Mouse (Mus musculus) heart, postnatal 10 days (tissue): ENCODE measurements around the gene Tinf2. TPM values are rescaled to one million over a fixed set of nuclear protein-coding genes. Genes with fewer than 3 reads are reported as not detected.

ENCODE experiments used
- DNase-seq, 2 experiments: peaks; one replicate each; pipeline ENCODE4 v3.0.0; 2021
- intact Hi-C: fragments of 180-260 bp; cut with DNase I; formaldehyde crosslinking; loops from one replicate; pipeline ENCODE4 v1.15.1; 2025
- total RNA-seq, 2 experiments: library from RNA; stranded (reverse); gene quantifications; 2 replicates each; pipeline ENCODE4 v1.2.3; 2021

Tinf2 gene
- total RNA-seq, 2 experiments from 2014 or later: 14.2 to 16.5 TPM

- no peak for DNase-seq
- intact Hi-C loops: no loop called here
Measured at GRCm38 (mm10) chr14:55642679-55643059, 39.0 kb downstream of the Tinf2 start.

DNA sequence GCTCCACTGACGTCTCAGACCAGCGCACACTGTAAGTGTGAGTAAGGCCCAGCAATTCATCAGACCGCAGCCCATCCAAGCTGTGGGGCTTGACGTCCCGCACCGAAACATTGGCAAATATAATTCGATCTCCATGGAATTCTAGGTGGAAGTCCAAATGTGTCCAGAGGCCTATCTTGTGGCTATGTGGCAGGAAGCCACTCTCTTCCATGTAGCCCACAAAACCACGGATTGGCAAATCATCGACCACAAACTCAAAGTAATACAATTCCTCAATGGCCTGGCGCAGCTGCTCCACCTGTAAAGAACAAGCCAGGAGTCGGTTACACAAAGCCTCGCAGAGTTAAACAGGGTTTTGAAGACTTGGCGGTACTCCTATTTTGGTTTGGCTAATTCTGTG is 40.3 kb downstream of the Tinf2 start:
- no peak for DNase-seq
- intact Hi-C loops: no loop called here

- DNase-seq: no peak
- intact Hi-C loops: no loop called here
Measured at GRCm38 (mm10) chr14:55640816-55641215, 40.8 kb downstream of the Tinf2 start.

DNA sequence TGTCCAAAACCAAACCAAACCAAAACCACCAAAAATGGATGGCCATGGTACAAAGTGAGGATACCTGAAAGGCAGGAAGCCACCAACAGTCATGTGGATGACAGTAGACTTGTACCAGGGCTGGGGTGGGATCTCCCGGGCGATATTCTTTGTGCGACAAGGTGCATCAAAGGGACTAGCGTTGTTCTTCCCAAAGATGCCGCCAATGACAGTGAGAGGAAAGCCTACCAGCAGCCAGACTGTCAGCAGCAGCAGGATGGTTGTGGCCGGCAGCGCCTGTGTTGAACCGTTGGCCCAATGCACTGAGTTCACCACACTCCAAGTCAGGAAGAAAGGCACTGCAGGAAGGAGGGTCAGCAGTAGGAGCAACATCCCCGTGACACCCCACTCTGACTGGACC is 43.8 kb downstream of the Tinf2 start, which contains the start of gene Gm49378:
Gene Gm49378 (minus strand): TSS at position 101 of the 400 bp plus-strand sequence.
- intact Hi-C loops: no loop called here
- DNase-seq: no peak

DNA sequence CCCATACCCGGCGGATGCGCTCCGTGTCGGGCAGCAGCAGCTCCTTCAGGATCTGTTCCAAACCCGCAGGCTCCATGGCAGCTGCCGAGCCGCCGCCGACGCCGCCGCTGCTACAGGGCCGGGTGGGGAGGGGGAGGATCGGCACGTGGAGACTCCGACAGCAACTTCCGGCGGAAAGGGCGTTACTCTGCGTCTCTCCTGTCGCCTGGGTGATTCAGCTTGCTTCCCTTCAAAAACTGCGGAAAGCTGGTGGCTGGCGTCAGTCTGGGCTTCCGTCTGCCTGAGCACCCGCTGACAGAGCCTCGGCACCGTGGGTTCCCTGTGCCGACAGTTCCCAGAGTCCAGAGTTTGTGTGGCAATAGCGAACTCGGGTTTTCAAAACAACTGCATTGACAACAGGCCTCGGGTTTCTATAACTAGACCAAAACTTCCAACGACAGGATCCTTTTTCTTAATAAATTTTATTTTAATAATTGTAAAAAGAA is 46.1 kb downstream of the Tinf2 start, which contains the start of gene Ipo4:
Gene Ipo4 (minus strand): TSS at position 435 of the 485 bp plus-strand sequence.
- intact Hi-C loops: no loop called here
- peak; percentile 91 to 94 for DNase-seq

GRCm38 (mm10) chr14:55634874-55635522 is 46.6 kb downstream of the Tinf2 start:
- intact Hi-C loops: no loop called here
- no peak for DNase-seq

GRCm38 (mm10) chr14:55629312-55629711 is 52.3 kb downstream of the Tinf2 start:
- intact Hi-C loops: loop anchor here (2.0 to 5.0 kb wide), 2 partner anchors 113 to 128 kb away; partner anchors contain the start of gene Cideb
- peak; percentile 35 to 69 for DNase-seq

- peak; percentile 22 to 28 for DNase-seq
- intact Hi-C loops: loop anchor here (2.0 to 5.0 kb wide), 2 partner anchors 115 to 129 kb away; partner anchors contain the start of gene Cideb
Measured at GRCm38 (mm10) chr14:55628077-55628827, 53.4 kb downstream of the Tinf2 start.

Other genes with a start within 250 kb of the Tinf2 start
- 100 to 1,000 TPM; 132 to 137 TPM for gene Dhrs4, start 203.1 kb downstream of the Tinf2 start, total RNA-seq
- 1 to 10 TPM; 2.8 to 4.6 TPM for gene Carmil3, start 191.2 kb downstream of the Tinf2 start, total RNA-seq
- gene Cpne6, start 171.4 kb downstream of the Tinf2 start, total RNA-seq: under 1 TPM in 1 of 2 experiments, not detected in 1; 0.12 TPM
- not detected for gene Nrl, start 156.8 kb downstream of the Tinf2 start, total RNA-seq
- gene Pck2, start 141.6 kb downstream of the Tinf2 start, total RNA-seq: 10 to 100 TPM; 23.3 to 24.1 TPM
- 10 to 100 TPM; 86.3 to 87.5 TPM for gene Dcaf11, start 121.8 kb downstream of the Tinf2 start, total RNA-seq
- gene A730061H03Rik, start 121.4 kb downstream of the Tinf2 start, total RNA-seq: under 1 TPM; 0.64 to 0.65 TPM
- 100 to 1,000 TPM; 192 to 201 TPM for gene Fitm1, start 106.2 kb downstream of the Tinf2 start, total RNA-seq
- gene Psme1, start 103.7 kb downstream of the Tinf2 start, total RNA-seq: 100 to 1,000 TPM; 247 to 272 TPM
- gene Emc9, start 96.5 kb downstream of the Tinf2 start, total RNA-seq: 10 to 100 TPM; 42.6 to 43.4 TPM
- 100 to 1,000 TPM; 139 to 140 TPM for gene Psme2, start 90.7 kb downstream of the Tinf2 start, total RNA-seq
- gene Rnf31, start 90.1 kb downstream of the Tinf2 start, total RNA-seq: 10 to 100 TPM; 21.7 to 28.3 TPM
- gene Irf9, start 78.2 kb downstream of the Tinf2 start, total RNA-seq: 10 to 100 TPM in 1 of 2 experiments, 1 to 10 TPM in 1; 9.2 to 11.3 TPM
- under 1 TPM; 0.53 to 0.67 TPM for gene Rec8, start 63.8 kb downstream of the Tinf2 start, total RNA-seq
- 10 to 100 TPM; 54.7 to 55.0 TPM for gene Ipo4, start 45.9 kb downstream of the Tinf2 start, total RNA-seq
- 1 to 10 TPM; 1.1 to 2.1 TPM for gene Gm49378, start 43.9 kb downstream of the Tinf2 start, total RNA-seq
- 10 to 100 TPM; 56.3 to 61.2 TPM for gene Tm9sf1, start 38.0 kb downstream of the Tinf2 start, total RNA-seq
- under 1 TPM; 0.64 to 0.81 TPM for gene Tssk4, start 31.6 kb downstream of the Tinf2 start, total RNA-seq
- 10 to 100 TPM; 55.6 to 72.2 TPM for gene Mdp1, start 21.3 kb downstream of the Tinf2 start, total RNA-seq
- 10 to 100 TPM; 16.4 to 18.5 TPM for gene Gmpr2, start 9.9 kb downstream of the Tinf2 start, total RNA-seq
- 100 to 1,000 TPM; 291 to 295 TPM for gene Nedd8, start 9.7 kb downstream of the Tinf2 start, total RNA-seq
- under 1 TPM; 0.24 to 0.25 TPM for gene Tgm1, start 32.1 kb upstream of the Tinf2 start, total RNA-seq
- gene Rabggta, start 40.4 kb upstream of the Tinf2 start, total RNA-seq: 10 to 100 TPM; 13.7 to 14.4 TPM
- 10 to 100 TPM; 54.5 to 56.6 TPM for gene Dhrs1, start 63.9 kb upstream of the Tinf2 start, total RNA-seq
- gene Nop9, start 63.9 kb upstream of the Tinf2 start, total RNA-seq: 10 to 100 TPM; 14.5 to 18.7 TPM
- 1 to 10 TPM; 1.1 to 1.2 TPM for gene Cideb, start 76.6 kb upstream of the Tinf2 start, total RNA-seq
- gene Ltb4r2, start 79.6 kb upstream of the Tinf2 start, total RNA-seq: under 1 TPM in 1 of 2 experiments, not detected in 1; 0.10 TPM
- under 1 TPM; 0.67 to 0.74 TPM for gene Ltb4r1, start 84.1 kb upstream of the Tinf2 start, total RNA-seq
- gene Adcy4, start 102.3 kb upstream of the Tinf2 start, total RNA-seq: 10 to 100 TPM; 21.1 to 21.9 TPM
- gene Ripk3, start 107.0 kb upstream of the Tinf2 start, total RNA-seq: 1 to 10 TPM; 6.6 to 9.7 TPM
- gene Nfatc4, start 141.3 kb upstream of the Tinf2 start, total RNA-seq: 10 to 100 TPM; 11.1 to 12.1 TPM
- 10 to 100 TPM; 24.1 to 27.6 TPM for gene Nynrin, start 172.2 kb upstream of the Tinf2 start, total RNA-seq
- gene Cbln3, start 202.6 kb upstream of the Tinf2 start, total RNA-seq: under 1 TPM; 0.22 to 0.38 TPM
- 10 to 100 TPM; 12.5 to 13.1 TPM for gene Khnyn, start 203.1 kb upstream of the Tinf2 start, total RNA-seq
- gene Sdr39u1, start 218.5 kb upstream of the Tinf2 start, total RNA-seq: 10 to 100 TPM; 73.2 to 79.9 TPM